Mouse (Mus musculus): Measurements from ENCODE around the gene Fam71f2.

GRCm38 (mm10) chr6:29234272-29234671 is 45.1 kb upstream of the Fam71f2 start:
- TF ChIP-seq EP300 (IDR thresholded peaks at IDR 0.05; ENCODE audit: insufficient read depth, low read depth, low read length), result no peak
- no peak for TF ChIP-seq POLR2A (IDR thresholded peaks at IDR 0.05; ENCODE audit: insufficient read depth, low read length)
